Mouse (Mus musculus) kidney, postnatal 36 days (tissue): ENCODE measurements around the gene L2hgdh.
A peak's percentile ranks its signal among the peaks of the same experiment; 100 is the strongest.

Experiments used
- DNase-seq, 2 experiments: peaks; one replicate each; pipeline ENCODE4 v3.0.0; 2021 to 2022; ENCODE audit warnings: mixed read lengths in 2 of 2

Gene L2hgdh

DNA sequence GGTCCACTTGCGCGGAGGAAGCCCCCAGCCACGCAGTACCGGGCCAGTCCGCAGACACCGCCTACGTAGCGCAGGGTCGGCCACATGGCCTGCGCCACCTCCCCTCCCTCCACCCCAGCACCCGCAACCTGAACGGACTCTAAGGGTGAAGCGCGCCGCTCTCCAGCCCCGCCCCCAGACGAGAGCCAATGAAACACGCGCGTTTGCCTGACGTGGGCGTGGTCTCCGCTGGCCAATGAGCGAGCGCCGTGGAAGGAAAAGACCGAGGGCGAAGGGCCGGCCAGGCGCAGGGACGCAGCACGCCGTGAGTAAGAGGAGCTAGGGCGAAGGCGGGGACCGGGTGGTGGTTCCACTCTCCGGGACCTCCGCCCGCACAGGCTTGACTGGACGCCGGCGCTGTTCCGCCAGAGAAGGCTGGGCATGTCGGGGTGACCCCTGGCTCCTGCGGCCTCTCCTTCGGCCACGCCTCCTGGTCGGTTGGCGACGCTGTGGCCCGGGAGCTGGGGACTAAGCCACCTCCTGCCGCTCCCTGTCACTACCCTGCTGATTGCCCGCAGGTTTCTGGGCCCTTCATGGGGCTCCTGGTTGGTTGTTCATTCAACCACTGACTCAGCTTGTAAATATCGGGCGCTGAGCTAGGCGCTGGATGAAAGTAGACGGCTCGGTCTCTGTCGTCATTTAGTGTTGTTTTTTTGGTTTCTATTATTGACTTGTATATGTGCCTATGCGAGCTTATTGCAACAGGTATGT lies at the start of gene L2hgdh, which contains the start of gene Atp5s:
Gene L2hgdh (minus strand): TSS at position 163 of the 750 bp plus-strand sequence.
Gene Atp5s (plus strand): TSS at position 240 of the 750 bp plus-strand sequence.
- peak; percentile 98 to 99 for DNase-seq

DNA sequence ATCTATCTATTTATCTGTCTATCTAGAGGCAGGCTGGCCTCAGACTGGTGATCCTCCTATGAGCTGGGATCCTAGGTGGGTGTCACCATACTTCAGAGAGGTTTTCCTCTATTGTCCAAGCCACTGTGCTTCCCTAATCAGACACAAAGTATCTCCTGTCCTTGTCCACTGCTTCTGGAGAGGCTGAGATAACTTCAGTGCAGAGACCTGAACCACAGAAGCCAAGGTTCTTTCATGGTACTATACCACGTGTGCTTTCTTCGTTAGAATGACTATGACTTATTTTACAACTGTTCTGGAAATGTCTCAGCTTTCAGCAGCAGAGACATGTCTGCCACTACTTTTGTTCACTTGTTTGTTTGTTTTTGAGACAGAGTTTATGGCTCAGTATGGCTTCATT lies 44.2 kb upstream of the L2hgdh start:
- no peak for DNase-seq

DNA sequence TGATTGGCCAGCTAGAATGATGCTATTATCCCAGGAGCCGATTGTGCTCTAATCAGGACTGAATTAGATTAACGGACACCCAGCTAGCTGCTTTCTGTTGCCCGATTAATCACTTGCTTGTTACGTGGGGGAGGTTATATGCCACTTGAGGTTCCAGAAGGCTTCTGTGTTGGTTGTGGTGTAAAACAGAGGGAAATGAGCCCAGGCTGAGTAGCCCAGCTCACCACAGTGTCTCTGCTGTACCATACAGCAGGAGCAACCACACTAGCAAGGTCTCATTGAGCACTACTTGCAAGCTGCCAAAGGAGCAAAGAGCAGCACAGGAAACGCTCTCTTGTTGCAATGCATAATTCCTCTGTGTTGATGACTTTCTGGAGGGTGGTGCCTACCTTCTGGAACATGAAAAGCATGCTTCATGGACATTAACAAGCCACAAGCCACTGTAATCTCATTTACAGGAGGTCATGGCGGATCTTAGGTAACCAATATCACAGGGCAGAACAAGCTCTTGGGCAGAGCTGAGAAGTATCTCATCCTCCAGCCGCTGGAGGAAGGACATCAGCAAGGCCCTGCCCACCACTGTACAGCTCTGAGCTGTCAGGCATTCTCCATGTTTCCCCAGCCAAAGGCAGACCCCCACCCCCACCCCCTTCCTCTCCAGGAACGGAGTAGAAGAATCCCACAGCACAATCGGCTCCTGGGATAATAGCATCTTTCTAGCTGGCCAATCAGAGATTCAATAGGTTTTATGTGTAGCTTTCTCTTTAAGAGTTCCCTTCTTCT lies 43.0 kb upstream of the L2hgdh start:
- no peak for DNase-seq

DNA sequence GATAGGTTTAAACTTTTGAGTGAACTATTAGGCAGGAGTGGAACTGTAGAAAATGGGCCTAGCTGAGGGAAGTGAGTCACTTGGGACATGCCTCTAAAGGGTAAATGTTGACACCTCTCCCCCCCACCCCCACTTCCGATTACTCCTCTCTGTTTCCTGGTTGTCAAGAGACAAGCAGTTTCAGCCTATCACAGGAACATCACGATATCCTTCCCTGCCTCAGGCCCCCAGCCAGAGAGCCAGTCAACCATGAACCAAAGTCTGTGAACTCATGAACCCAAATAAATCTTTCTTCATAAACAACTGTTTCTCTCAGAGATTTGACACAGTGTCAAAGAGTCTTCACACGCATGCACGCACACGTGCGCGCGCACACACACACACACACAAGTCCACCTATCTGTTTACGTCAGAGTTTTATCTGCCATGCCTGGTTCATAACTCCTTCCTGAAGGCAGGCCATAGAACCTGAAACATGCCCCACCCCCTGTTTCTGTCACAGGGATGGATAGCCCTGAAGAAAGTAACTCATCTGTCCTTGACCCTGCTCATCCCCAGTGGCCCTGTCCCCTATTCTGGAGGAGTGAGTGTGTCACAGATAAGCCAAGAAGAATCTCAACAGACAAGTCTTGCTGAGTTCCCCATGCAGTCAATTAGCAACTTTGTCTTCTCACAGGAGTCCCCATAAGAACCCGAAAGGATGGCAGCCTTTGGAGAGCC lies 41.7 kb upstream of the L2hgdh start:
- peak; percentile 85 to 86 for DNase-seq

DNA sequence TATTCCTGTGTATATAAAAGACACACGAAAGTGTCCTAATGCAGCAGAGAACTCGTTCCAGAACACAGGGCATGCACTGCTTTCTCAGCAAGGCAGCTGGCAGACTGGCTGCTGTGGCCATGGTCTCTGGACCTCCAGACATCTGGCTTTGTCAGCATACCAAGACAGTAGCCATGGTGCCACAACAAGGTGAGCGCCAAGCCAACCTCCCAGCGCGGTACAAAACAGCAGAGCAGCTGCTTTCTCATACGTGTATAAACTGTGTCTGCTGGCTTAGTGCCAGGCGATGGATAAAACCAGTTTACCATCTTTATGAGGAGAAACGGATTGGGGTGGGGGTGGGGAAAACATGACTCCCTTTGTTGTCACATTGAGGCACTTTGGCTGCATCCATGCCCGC lies 40.9 kb upstream of the L2hgdh start:
- DNase-seq = peak in 1 of 2 experiments; percentile 60

DNA sequence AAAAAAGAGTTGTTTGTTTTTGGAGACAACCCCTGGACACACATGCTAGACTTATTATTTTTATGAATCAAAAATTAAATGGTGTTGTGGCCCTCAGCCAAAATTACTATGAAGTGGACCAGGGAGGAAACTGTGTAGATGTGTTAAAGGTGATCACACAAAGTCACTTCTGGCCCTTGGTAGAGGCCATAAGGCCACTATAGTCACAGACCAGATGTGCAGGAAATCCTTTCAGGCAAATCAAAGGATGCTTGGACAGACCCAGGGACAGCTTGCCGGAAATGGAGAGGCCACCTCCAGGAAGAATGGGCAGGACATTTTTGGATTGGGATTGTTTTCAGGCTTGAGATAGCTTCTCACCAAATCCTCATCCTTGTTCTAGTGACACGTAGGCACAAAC lies 36.9 kb upstream of the L2hgdh start:
- DNase-seq = peak in 1 of 2 experiments; percentile 44

DNA sequence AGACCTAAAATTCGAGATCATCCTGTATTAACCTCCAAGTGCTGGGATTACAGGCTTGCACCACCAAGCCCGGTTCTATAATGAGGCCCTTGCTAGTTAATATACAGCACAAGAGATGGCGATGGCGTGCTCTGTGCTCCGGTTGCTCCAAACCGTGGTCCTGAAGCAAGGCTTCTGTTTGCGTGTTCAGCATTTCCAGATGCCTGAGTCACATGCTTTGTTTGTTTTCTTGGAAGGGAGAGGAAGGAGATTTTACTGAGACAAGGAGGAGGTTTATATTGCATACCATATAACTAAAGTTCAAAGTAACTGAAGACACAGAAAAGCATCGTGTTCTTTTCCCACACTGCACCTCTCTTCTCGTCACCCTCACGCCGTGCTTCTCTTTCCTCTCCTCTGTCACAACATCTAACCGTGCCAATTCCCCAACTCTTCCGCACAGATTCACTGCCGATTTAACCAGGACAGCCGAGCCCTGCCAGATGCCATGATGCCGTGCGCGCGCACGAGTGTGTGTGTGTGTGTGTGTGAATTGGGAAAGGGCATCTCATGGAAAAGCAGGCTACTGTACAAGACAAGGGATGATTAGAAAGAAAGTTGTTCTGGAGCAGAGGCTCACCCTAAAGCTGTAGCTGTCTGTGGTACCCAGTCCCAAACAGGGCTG lies 36.2 kb upstream of the L2hgdh start:
- peak in 1 of 2 experiments; percentile 21 for DNase-seq

DNA sequence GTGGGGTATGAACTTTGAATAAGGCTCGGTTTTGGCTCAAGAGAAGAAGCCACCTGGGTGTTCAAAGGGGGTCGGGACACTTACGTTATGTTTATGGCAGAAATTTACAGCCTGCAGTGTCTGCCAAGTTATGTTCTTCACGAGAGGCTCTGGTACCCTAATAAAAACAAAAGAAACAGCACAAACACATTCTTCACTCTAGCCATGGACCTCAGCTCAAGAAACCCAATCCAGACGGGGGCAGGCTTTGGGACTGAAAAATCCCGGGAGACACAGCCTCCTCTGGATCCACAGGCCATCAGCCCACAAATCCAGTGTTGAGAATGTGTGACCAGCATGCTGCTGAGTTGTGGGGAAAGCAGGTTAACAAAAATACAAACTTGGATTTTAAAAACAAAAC lies 35.3 kb upstream of the L2hgdh start:
- DNase-seq = no peak

DNA sequence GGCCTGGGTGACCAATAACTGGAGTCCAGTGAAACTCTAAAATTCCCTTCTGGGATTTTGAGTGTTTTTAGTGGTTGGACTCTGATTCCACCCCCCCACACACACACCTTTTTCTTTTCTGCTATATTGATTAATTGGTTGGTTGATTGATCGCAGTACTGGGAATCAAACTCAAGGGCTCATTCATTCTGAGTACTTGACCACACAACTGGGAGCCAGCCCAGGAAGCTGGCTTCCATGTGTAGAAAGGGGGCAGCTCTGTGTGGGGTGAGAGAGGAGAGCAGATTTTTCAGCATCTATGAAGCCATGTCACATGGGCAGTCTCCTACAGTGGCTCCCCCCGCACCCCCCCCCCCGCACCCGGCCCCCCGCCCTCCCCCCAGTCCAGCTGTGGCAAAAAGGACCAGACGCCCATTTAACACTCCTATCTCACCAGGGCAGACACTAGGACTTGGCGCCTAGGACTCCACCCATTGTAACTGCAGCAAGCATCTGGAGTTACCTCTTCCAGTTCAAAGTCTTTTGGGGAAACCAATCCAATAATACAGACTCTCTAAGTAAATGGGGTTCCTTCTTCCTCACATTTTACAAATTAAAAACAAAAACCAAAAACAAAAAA lies 34.7 kb upstream of the L2hgdh start:
- DNase-seq = no peak

DNA sequence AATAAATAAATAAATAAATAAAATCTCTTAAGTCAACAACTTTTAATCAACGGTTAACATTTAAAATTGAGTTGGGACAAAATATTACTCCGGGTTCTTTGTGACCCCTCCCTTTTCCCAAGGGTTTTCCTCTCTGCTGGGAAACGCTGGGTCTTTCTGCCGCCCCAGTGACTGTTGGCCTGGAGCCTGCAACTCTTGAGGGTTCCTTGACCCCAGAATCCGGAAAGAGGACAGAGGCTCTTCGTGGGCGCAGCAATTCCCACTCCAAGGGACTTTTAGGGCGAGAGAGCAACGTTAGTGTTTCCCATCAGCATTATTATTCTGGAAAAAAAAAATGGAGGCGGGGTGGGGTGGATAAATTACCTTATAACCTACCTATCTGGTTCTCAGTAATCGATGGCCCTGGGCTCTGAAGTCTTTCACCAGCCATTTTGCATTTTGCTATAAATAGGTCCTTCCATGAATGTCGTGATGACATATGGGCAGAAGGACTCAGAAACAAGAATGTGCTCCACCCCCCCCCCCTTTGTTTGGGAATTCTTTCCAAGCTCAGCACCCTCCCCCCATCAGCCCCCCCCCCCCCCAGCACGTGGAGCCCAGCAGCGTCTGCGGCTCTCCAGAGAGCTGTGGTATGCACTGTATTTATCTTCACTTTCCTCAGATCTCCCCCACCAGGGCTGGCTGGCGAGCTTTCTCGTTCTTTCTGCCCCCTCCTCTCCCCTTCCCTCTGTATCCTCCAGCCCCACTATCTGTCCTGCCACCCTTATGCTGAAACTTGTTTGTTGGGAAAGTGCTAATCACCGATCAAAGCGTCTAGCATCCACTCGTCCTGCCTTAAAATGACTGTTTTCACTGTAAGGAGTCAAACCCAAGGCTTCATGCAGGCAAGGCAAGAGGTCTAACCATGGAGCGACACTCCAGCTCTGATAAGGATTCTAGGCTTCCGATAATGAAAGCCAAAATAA lies 33.8 kb upstream of the L2hgdh start:
- peak; percentile 67 to 72 for DNase-seq

DNA sequence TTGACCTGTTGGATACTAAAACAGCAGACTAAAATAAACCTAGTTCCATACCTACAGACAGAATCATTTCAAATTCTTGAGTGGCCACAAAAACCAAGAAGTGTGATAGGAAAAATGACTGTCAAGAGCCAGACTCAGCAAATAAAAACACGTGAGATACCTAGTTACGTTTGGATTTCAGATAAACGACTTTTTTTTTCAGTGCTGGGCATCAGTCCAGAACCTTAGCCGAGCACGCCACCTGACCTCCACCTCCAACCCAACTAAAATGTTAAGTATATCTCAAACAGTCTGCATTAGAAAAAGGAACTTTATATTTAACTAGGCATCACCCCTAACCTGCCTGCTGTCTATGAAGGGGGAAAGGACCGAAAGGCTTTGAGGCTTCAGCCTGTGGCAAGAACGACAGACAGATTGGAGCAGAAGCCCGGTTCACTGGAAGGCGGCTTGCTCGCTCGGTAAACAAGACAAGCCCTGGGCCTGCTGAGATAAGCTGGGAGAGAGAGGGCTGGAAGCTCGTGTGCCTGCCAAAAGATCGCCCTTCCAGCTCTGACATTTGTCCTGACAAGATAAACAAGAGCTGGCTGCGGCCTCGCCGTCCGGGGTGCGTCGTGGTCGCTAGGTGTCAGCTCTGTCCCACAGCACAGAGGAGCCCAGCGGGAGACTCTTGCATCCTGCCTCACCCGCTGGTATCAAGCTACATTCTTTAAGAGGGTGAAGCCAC lies 32.9 kb upstream of the L2hgdh start:
- DNase-seq = peak; percentile 87 to 90

DNA sequence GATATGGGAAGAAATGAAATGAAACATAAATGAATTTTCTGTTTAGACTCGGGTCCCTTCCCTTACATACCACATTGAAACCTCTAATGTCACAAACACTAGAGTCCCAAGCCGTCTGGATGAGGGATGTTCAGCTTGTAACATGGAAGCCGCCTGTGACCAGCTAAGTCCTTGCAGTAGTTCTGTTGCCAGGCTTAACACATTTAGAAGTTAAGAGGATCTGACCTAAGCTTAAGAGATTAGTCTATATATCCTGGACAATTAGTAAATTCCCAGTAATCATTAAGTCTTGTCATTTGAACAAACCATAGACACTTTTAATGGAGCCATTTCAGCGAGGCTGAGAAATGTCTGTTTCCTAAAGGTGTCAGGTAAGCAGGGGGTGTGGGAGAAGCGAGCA lies 31.3 kb upstream of the L2hgdh start:
- DNase-seq = no peak

DNA sequence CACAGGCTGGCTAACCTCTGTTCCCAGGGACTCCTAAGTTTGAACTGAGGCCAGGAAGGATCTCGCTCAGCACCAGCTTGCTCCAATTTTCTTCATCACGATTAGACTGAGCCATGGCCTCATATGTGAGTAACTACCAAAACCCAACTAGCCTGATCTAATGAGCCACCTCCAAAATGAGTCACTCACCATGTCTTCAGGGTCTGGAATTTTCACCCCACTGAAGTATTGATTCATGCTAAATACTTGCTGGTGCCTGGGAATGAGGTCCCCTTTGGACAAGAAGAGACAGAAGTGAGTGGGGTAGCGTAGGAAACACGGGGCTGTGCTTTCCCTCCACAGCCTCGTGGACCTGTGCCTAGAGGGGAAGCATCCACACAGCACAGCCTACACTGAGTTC lies 29.3 kb upstream of the L2hgdh start:
- no peak for DNase-seq

DNA sequence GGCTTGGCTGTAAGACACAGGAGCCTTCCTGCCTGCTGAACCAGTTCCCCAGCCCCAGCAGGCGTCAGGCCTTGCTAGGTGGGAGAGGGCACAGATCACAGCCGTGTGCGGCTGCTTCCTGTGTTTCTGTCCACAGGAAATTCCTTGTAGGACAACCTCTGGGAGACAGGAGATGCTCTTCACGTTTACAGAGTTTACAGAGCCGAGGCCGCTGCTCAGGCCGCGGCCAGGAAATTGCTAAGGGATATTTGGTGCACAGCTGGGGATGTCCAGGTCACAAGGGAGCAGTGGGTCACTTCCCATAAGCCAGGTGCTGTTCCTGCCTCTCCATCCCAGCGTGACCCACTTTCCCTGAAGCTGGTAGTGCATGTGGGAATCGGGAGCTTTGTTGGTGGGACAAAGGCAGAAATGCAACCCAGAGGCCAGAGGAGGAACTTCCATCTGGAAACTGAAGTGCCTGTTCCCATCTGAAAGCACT lies 27.2 kb upstream of the L2hgdh start:
- peak; percentile 52 to 55 for DNase-seq

DNA sequence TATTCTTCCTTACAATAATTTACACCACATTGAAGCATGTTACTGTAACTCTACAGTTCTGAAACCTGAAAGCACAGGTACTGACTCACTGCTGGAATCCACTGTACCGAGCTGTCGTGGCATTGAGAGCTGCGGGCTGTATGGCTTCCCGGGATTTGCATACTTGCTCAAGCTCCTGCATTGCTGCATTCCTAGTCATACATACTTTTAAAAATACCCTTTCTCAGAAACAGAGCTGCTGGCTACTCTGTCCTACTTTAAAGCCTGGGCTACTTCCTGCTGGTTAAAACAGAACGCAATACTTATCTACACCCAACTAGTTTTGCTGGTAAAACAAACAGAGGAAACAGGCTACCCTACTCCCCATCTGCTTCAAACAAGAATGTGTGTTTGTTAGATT lies 19.5 kb upstream of the L2hgdh start:
- DNase-seq = no peak

DNA sequence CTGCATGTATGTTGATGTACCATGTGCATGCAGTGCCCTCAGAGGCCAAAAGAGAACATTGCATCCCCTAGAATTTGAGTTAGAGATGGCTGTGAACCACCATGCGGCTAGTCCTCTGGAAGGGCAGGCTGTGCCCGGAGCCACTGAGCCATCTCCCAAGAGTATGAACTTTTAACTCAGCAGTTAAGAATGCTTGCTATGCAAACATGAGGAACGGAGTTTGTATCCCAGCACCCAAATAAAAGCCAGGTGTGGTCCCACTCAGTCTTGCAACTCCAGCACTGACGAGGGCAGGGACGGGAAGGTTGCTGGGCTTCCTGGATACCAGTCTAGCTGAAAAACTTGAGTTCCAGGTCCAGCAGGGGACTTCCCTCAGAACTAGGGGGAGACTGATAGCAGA lies 17.3 kb upstream of the L2hgdh start:
- DNase-seq = peak in 1 of 2 experiments; percentile 34

DNA sequence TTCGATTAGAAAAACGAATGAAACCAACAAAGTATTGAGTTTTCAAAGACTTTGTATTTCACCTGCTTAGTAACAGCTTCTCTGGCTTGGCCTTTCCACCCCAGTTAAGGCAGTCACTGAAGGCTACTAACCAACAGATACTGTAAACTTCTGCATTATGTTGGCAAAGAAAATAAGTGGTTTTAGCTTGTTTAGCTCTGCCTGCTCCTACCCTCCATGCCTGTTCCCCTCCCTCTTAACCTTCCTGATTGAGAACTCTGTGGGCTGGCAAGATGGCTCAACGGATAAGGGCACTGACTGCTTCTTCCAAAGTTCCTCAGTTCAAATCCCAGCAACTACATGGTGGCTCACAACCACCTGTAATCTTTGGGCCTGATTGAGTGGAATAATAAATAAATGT lies 9.2 kb upstream of the L2hgdh start:
- DNase-seq = no peak

DNA sequence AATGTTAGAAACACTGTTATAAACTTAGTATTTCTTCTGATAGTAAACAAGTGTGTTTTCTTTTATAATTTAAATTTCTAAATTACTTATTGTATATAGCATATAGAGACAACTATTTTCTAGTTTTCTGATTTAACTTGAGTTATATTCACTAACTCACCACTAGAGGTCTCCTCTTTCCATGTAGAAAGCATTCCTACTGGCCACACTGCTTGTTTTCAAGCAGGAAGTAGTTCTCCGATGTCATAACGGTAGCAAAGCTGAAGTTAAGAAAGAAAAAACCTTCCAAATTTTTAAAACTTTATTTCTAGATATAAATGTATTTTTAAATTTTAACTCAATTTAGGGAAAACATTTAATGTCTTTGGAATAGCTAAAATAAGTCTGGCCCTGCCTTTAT lies 8.8 kb upstream of the L2hgdh start:
- DNase-seq = peak in 1 of 2 experiments; percentile 51

DNA sequence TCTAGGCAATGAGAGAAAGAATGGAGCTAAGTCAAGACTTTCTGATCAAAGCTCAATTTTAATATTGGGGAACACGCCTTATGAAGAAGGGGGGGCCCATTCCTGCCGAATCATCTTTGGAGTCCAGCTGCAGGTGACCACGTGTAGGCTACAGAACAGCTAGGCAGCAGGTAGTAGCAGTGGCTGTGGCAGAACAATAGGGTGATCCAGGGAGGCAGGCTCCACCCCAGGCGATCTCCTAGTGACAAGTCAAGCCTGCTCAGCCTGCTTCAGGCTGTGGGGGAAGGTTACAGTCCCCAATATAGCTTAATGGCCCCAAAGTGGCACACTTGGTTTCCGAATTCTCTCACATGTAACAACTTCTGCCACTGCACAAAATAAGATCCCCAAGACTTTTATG lies 7.5 kb upstream of the L2hgdh start:
- no peak for DNase-seq

DNA sequence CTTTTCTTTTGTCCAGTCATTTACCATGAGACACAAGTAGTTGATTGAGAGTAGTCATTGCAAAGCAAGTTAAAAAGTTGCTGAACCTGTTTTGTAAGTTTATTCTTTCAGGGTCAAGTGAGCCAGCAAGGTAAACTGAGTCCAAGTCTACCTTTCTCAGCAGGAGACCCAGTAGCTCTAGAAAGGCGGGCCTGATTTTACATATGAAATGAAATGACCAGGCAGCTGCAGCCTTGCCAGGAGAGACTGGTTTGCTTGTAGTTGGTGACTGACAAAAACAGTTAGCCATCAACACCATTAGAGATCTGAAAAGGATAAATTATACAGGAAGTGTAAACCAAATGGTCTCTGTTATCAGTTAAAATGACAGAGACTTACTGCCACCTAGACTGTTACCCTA lies 5.6 kb upstream of the L2hgdh start:
- DNase-seq = no peak
